Mouse (Mus musculus): Measurements from ENCODE around the gene Kdm1a.

Gene Kdm1a

GRCm38 (mm10) chr4:136602568-136602967 is at the start of gene Kdm1a:
Gene Kdm1a, minus strand, starts transcription at chr4:136602723.
- DNase-seq: peak; percentile 99

DNA sequence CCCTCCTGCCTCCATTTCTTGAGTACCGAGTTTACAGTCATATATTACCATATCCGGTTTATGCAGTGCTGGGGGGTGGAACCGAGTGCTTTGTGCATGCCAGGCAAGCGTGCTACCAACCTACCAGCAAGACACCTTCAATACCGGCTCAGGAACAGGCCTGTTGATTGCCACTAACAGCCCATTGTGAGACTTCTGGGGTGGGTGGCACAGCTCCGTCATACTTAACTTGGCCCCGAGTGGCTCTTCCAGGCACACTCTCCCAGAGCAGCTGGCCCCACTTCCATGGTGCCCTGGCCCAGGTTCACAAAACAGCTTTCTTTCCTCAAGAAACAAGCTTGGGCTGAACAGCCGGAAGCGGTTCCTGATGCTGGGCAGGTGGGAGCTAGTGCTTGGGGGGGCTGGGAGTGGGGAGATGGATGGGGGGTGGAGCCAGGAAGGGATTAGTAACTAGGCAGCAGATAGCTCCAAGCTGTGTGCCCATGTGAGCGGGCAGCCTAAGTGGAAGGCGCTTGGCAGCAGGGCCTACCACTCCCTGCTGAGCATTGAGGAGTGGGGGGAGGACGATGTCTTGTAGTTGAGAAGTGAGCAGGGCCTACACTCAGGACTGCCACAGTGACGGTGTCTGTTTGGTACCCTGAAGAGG is 49.5 kb upstream of the Kdm1a start:
- peak; percentile 42 for DNase-seq

GRCm38 (mm10) chr4:136651357-136651811 is 48.9 kb upstream of the Kdm1a start:
- DNase-seq: peak; percentile 64

DNA sequence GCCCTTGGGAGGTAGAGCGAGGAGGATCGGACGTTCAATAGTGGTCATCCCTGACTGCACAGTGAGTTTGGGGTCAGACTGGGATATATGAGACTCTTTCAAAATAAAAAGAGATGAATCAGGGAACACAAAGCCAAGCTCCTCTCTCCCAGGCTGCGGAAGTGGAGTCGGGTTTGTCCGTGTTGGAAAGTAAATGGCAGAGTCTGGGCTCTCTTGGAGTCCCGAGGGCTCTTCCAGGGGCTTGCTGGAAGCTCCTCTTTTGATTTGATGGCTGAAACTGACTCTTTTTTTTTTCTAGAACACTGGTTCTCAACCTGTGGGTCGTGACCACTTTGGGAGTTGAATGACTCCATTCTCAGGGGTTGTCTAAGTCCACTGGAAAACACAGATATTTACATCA is 47.7 kb upstream of the Kdm1a start:
- DNase-seq: no peak

GRCm38 (mm10) chr4:136649480-136650196 is 47.1 kb upstream of the Kdm1a start:
- DNase-seq: no peak

GRCm38 (mm10) chr4:136648922-136649479 is 46.5 kb upstream of the Kdm1a start:
- DNase-seq: peak; percentile 94

DNA sequence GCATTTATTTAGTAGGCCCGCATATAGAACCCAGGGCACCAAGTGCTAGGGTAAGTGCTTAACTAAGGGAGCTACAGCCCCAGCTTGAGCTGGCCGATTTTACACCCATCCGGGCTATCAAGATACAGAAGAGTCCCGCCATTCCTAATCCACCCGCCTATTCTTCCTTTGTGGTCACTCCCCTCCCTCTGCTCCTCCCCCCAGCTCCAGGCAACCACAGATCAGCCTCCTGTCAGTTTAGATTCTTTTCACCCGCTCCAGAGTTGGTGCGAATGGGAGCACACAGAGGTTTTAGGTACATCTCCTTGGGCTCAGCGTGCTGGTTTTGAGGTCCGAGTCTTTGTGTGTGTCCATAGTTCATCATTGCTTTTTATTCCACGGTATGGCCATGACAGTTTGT is 36.4 kb upstream of the Kdm1a start:
- DNase-seq: no peak

- DNase-seq: no peak
Measured at GRCm38 (mm10) chr4:136638230-136638750, 35.8 kb upstream of the Kdm1a start.

- DNase-seq: peak; percentile 84
Measured at GRCm38 (mm10) chr4:136637563-136638229, 35.2 kb upstream of the Kdm1a start.

DNA sequence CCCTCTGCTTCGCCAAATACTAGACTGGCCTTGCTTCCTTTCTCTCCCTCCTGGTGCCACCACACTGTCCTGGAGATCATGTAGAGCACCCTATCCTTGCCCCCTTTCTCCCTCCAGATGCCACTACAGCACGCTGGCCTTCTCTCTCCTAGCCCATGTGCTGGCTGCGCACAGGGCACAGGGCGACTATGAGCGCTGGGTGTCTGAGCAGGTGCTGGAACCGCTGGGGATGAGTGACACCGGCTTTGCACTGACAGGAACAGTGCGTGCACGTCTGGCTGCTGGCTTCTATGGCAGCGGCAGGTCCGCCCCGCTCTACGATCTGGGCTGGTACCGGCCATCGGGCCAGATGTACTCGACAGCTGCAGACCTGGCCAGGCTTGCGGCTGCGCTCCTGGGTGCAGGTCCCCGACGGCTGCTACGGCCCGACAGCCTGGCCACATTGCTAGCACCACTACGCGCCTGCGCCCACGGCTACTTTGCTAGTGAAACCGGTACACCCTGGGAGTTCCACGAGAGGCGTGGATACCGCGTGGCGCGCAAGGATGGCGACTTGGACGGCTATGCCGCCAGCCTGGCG is 34.5 kb upstream of the Kdm1a start:
- DNase-seq: no peak

DNA sequence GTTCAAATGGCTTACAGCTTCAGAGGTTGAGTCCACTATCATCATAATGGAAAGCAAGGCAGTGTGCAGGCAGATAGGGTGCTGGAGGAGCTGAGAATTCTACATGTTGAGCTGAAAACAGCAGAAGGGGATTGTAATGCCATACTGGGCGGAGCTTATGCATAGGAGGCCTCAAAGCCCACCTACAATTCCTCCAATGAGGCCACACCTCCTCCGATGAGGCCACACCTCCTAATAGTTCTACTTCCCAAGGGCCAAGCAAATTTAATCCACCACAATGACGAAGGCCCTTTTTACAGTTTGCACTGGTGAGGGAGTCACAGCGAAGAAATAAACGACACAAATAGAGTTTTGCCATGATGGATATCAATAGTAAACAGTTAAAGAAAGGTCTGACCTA is 34.0 kb upstream of the Kdm1a start:
- no peak for DNase-seq

- DNase-seq: no peak
Measured at GRCm38 (mm10) chr4:136635995-136636394, 33.5 kb upstream of the Kdm1a start.

- DNase-seq: peak; percentile 66
Measured at GRCm38 (mm10) chr4:136631237-136631994, 28.9 kb upstream of the Kdm1a start.

DNA sequence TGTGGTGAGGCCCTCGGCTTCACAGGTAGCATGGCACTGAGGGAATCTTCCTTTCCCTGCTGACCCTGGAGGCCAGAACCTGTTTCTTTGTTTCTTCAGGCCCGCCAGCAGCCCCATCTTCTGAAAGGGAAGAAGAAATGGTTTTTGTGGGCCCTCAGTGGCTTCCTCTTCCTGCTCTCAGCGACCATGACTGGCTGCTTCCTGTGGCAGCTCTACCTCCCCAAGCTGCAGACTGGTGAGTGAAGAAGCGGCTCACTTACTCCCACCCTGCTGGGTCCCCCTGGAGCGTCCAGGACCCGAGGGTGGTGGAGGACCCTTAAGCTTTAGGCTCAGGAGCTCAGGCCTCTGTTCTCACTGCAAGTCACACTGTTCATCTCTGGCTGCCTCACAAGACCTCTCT is 24.1 kb upstream of the Kdm1a start:
- DNase-seq: no peak

- DNase-seq: no peak
Measured at GRCm38 (mm10) chr4:136622388-136622787, 19.9 kb upstream of the Kdm1a start, which contains the start of gene Lactbl1. Gene Lactbl1, plus strand, starts transcription at chr4:136622621.

DNA sequence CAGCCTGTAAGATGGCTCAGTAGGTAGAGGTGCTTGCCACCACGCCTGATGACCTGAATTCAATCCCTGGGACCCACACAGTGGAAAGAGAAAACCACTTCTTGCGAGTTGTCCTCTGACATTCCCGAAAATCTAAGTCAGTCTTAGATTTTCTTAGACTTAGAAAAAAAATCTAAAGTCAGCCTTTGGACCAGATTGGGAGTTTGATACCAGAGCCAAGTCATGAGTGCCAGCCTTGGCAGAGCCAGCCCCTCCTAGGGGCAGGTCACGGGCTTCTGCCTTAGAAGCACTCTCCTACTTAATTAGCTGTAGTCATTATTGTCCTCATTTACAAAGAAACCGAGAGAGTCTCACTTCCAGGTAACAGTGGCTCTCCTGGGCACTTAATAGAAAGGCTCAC is 19.4 kb upstream of the Kdm1a start:
- DNase-seq: no peak

GRCm38 (mm10) chr4:136621336-136621735 is 18.8 kb upstream of the Kdm1a start:
- DNase-seq: no peak

GRCm38 (mm10) chr4:136613657-136614056 is 11.1 kb upstream of the Kdm1a start:
- no peak for DNase-seq

DNA sequence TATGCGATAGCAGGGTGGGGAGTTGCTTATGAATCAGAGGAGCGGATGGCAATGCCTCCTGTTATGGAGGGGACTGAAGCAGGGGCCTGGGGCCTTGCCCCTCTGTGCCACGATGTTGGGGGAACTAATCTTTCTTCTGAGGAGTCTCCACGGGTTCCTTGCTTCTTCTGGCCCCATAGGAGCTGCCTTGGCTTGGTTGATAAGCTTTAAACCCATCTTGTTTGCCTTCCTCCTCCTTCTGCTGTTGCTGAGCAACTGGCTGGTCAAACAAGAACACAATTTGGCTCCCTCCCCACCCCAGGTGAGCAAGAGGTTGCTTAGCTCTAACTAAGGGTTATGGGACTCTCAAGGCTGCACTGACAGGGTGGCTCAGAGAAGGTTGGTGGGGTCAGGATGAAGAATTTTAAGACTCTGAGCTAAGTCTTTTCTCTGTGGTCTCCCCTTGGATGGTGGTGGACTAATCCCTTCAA is 7.9 kb upstream of the Kdm1a start, which contains the start of gene Tex46:
TSS of gene Tex46 (plus strand) at position 51 of the 470 bp plus-strand sequence.
- DNase-seq: no peak

DNA sequence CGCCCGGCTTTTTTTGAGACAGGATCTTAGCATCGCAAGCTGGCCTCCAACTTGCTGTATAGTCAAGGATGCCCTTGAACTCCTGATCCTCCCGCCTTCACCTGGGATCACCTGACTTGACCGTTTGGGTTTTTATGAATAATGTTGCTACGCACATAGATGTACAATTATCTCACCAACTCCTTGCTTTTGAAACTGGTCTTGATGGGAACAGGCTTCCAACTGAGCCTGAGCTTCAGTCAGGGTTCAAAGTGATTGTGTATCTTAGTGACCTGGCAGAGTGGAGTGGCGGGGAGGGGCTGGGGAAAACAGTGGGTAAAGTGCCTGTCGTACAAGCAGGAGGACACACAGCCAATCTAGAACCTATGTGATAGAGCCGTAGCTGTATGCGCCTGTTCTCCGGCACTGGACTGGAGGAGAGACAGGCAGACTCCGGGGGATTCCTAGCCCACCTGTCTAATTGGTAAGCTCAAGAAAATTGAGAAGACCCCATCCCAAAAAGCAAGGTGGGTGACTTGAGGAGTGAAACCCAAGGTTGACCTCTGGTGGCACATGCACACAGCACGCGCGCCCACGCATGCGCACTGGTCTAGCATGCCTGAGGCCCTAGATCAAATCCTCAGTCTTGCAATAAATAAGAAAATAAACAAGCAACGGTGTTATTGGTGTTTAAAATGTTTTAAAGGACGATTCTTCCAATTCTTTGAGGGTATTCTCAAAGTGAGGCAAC is 3.4 kb upstream of the Kdm1a start:
- DNase-seq: no peak

DNA sequence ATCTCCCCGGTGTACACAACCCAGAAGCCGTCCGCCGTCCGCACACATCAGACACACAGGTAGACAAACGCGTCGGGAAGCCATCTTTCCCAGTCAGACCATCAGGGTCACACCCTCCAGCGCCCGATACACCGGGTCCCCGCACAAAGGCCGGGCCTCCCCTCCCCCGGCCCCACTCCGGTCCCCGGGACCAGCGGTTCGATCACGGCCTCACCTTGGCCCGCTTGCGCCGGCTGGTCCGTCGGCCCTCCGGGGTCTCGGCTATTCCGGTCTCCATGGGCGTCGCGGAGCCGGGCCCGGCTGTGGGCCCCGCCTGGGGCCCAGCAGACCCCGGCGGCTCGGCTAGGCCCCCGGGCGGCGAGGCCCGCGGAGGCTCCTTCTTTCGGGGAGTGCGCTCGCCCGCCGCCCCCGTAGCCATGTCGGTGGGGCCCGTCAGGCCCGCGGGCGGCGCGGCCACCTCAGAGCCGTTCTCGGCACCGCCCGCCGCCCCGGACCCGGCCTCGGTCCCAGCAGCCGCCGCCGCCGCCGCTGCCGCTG is 437 bp downstream of the Kdm1a start:
- DNase-seq: peak; percentile 38

Data from right cerebral cortex, postnatal 4 days (tissue).